ENCODE assay signal across 11 mouse cellular contexts in genomic region chr19:6475129-6475528, GRCm38 (mm10). TPM values are rescaled to one million over a fixed set of nuclear protein-coding genes. Genes with fewer than 3 reads are reported as not detected.
DNase-seq lines count a peak whose midpoint lies in the region; ATAC-seq lines count a peak whose summit lies in the region.
"Had no signal": no experiment of that assay in that cellular context is flagged by ENCODE, and none has a peak within 500 bp of the region (broad histone marks: within the 10 kb centered on the region; RNA-seq: fewer than 3 reads in every experiment).

No protein-coding gene starts in this region.

- H3K9me3 ChIP-seq in kidney, embryonic 14.5 days (ENCODE audit: control insufficient read depth, low read length), result no peaks in the 10 kb centered on the region
- no peaks in the 10 kb centered on the region for H3K9me3 ChIP-seq in lung, embryonic 16.5 days (ENCODE audit: control insufficient read depth, low read length)

- no peaks in the 10 kb centered on the region for H3K27me3 ChIP-seq in kidney, embryonic 14.5 days (ENCODE audit: control insufficient read depth, insufficient read depth, low read length)
- H3K27me3 ChIP-seq in lung, embryonic 16.5 days (ENCODE audit: control insufficient read depth, insufficient read depth, low read depth, low read length), result no peaks in the 10 kb centered on the region

- DNase-seq in kidney, postnatal 10 days, result peak; percentile 57
- DNase-seq in MN1 (ENCODE audit: low spot score), result peak; percentile 38
- DNase-seq in brain, adult 2 months (ENCODE audit: low read depth, low spot score), result peak; percentile 49
- no peak for DNase-seq in thymus, adult 18-20 months
- no peak for DNase-seq in layer of hippocampus, postnatal 25 days (ENCODE audit: extremely low spot score in 1 of 2, low spot score in 1 of 2)
- no peak for DNase-seq in cerebellum, adult 11 months
- DNase-seq: gastrocnemius, postnatal 10 days had no signal

- H3K36me3 ChIP-seq in kidney, embryonic 14.5 days (ENCODE audit: control insufficient read depth, insufficient read depth, low read length), result no peaks in the 10 kb centered on the region
- no peaks in the 10 kb centered on the region for H3K36me3 ChIP-seq in lung, embryonic 16.5 days (ENCODE audit: control insufficient read depth, insufficient read depth, low read length)

- no peak overlapping the region for H3K27ac ChIP-seq in kidney, embryonic 14.5 days (ENCODE audit: low read depth, low read length)
- no peak overlapping the region for H3K27ac ChIP-seq in lung, embryonic 16.5 days (ENCODE audit: low read length)

- H3K4me3 ChIP-seq in kidney, embryonic 14.5 days (ENCODE audit: low read length), result no peak overlapping the region
- no peak overlapping the region for H3K4me3 ChIP-seq in lung, embryonic 16.5 days (ENCODE audit: low read length)

- H3K4me1 ChIP-seq in kidney, embryonic 14.5 days (ENCODE audit: control insufficient read depth, insufficient read depth, low read length), result peaks cover 2% of the 10 kb centered on the region; the same call in 1 of the 2 replicates
- H3K4me1 ChIP-seq in lung, embryonic 16.5 days (replicated peaks; ENCODE audit: control insufficient read depth, insufficient read depth, low read length), result no peaks in the 10 kb centered on the region; the same call in 1 of the 2 replicates

- ATAC-seq in kidney, embryonic 14.5 days (ENCODE audit: low FRiP score, low TSS enrichment), result no peak
- ATAC-seq in lung, embryonic 16.5 days (ENCODE audit: low read depth), result 0 out of 2 replicates have a peak, but pooled peaks have one; percentile 49
- ATAC-seq: Patski had no signal

- H3K4me2 ChIP-seq in kidney, embryonic 14.5 days (replicated peaks; ENCODE audit: low read depth, low read length), result no peak overlapping the region
- H3K4me2 ChIP-seq in lung, embryonic 16.5 days (ENCODE audit: low read depth, low read length), result no peak overlapping the region
- H3K4me2 ChIP-seq: midbrain, embryonic 11.5 days had no signal

- 46% methylated on average over 5 of the region's 5 CpGs for WGBS in kidney, embryonic 14.5 days
- WGBS in lung, embryonic 16.5 days, result 28% methylated on average over 5 of the region's 5 CpGs

- H3K9ac ChIP-seq in kidney, embryonic 14.5 days (ENCODE audit: low read depth, low read length), result no peak overlapping the region
- no peak overlapping the region for H3K9ac ChIP-seq in lung, embryonic 16.5 days (ENCODE audit: low read length)

RNA-seq across cellular contexts. Expression of gene Nrxn2, which starts 56.6 kb away (rescaled TPM):
- polyA plus RNA-seq in kidney, embryonic 14.5 days (2014; fragmentation: Nextera tagmentation; extraction: Ambion mirVana), result 5.4 and 8.4 TPM in 2 replicates
- polyA plus RNA-seq in lung, embryonic 16.5 days (2015; fragmentation: Nextera tagmentation; extraction: Ambion mirVana), result 0.88 and 1.0 TPM in 2 replicates
- total RNA-seq in layer of hippocampus, postnatal 25 days (2021), result 100 to 1,000 TPM; 404 to 465 TPM
- polyA plus RNA-seq: Patski had no signal

Comparison
In these comparisons a context has a peak if more than half of its experiments do, and no peak if none do; other contexts are left out.
1. DNase-seq: peak in kidney, postnatal 10 days (single experiment), MN1 (single experiment) and brain, adult 2 months (single experiment); none in thymus, adult 18-20 months (0 of 2), layer of hippocampus, postnatal 25 days (0 of 2) and cerebellum, adult 11 months (single experiment).